Mouse (Mus musculus): ENCODE measurements around the gene Lemd2. TPM values are rescaled to one million over a fixed set of nuclear protein-coding genes. Genes with fewer than 3 reads are reported as not detected.

Gene Lemd2
- polyA plus RNA-seq, 1 experiment from 2014 or later = 10.1 TPM

GRCm38 (mm10) chr17:27218916-27219315 is 14.6 kb upstream of the Lemd2 start:
- ATAC-seq = no peak
- Histone ChIP-seq H3K27me3 (replicated peaks; ENCODE audit: control insufficient read depth, insufficient read depth, low read length) (no peaks in the 10 kb centered on the region), H3K9me3 (ENCODE audit: control insufficient read depth) (no peaks in the 10 kb centered on the region), H3K4me2 (replicated peaks; ENCODE audit: low read depth) (no peak overlapping the region), H3K36me3 (ENCODE audit: control insufficient read depth, insufficient read depth) (no peaks in the 10 kb centered on the region), H3K4me3 (ENCODE audit: low read depth, low read length) (no peak overlapping the region), H3K4me1 (replicated peaks; ENCODE audit: control insufficient read depth, insufficient read depth, low read length) (no peaks in the 10 kb centered on the region), H3K27ac (ENCODE audit: low read depth, low read length) (no peak overlapping the region), H3K9ac (ENCODE audit: low read depth, low read length) (no peak overlapping the region)
- no peak for TF ChIP-seq CTCF (IDR thresholded peaks at IDR 0.05; ENCODE audit: low read depth)
- WGBS = 62% methylated on average over 6 of the region's 6 CpGs

- TF ChIP-seq CTCF (IDR thresholded peaks at IDR 0.05; ENCODE audit: low read depth) = no peak
- no peak for ATAC-seq
- Histone ChIP-seq H3K9me3 (ENCODE audit: control insufficient read depth) (no peaks in the 10 kb centered on the region), H3K4me1 (replicated peaks; ENCODE audit: control insufficient read depth, insufficient read depth, low read length) (no peaks in the 10 kb centered on the region), H3K4me2 (replicated peaks; ENCODE audit: low read depth) (no peak overlapping the region), H3K9ac (ENCODE audit: low read depth, low read length) (no peak overlapping the region), H3K27me3 (replicated peaks; ENCODE audit: control insufficient read depth, insufficient read depth, low read length) (no peaks in the 10 kb centered on the region), H3K4me3 (ENCODE audit: low read depth, low read length) (no peak overlapping the region), H3K36me3 (ENCODE audit: control insufficient read depth, insufficient read depth) (no peaks in the 10 kb centered on the region), H3K27ac (ENCODE audit: low read depth, low read length) (no peak overlapping the region)
- WGBS = 68% methylated on average over 5 of the region's 8 CpGs
These were observed 14.1 kb upstream of the Lemd2 start for GRCm38 (mm10) chr17:27218364-27218763.

GRCm38 (mm10) chr17:27212768-27213525 is 8.7 kb upstream of the Lemd2 start:
- no peak overlapping the region for H3K4me3 ChIP-seq (ENCODE audit: low read depth, low read length)
- H3K9ac ChIP-seq (ENCODE audit: low read depth, low read length) = no peak overlapping the region
- no peak overlapping the region for H3K27ac ChIP-seq (ENCODE audit: low read depth, low read length)
- H3K4me1 ChIP-seq (replicated peaks; ENCODE audit: control insufficient read depth, insufficient read depth, low read length) = no peaks in the 10 kb centered on the region
- WGBS = 15% methylated on average over 11 of the region's 11 CpGs
- H3K4me2 ChIP-seq (replicated peaks; ENCODE audit: low read depth) = no peak overlapping the region
- H3K9me3 ChIP-seq (ENCODE audit: control insufficient read depth) = no peaks in the 10 kb centered on the region
- no peaks in the 10 kb centered on the region for H3K36me3 ChIP-seq (ENCODE audit: control insufficient read depth, insufficient read depth)
- ATAC-seq = peak; percentile 64
- TF ChIP-seq CTCF (IDR thresholded peaks at IDR 0.05; ENCODE audit: low read depth) = peak; percentile 71
- no peaks in the 10 kb centered on the region for H3K27me3 ChIP-seq (replicated peaks; ENCODE audit: control insufficient read depth, insufficient read depth, low read length)

GRCm38 (mm10) chr17:27212006-27212405 is 7.7 kb upstream of the Lemd2 start:
- Histone ChIP-seq H3K27ac (ENCODE audit: low read depth, low read length) (no peak overlapping the region), H3K36me3 (ENCODE audit: control insufficient read depth, insufficient read depth) (no peaks in the 10 kb centered on the region), H3K9ac (ENCODE audit: low read depth, low read length) (no peak overlapping the region), H3K4me2 (replicated peaks; ENCODE audit: low read depth) (no peak overlapping the region), H3K4me1 (replicated peaks; ENCODE audit: control insufficient read depth, insufficient read depth, low read length) (no peaks in the 10 kb centered on the region), H3K4me3 (ENCODE audit: low read depth, low read length) (no peak overlapping the region), H3K27me3 (replicated peaks; ENCODE audit: control insufficient read depth, insufficient read depth, low read length) (no peaks in the 10 kb centered on the region), H3K9me3 (ENCODE audit: control insufficient read depth) (no peaks in the 10 kb centered on the region)
- no peak for TF ChIP-seq CTCF (IDR thresholded peaks at IDR 0.05; ENCODE audit: low read depth)
- 37% methylated on average over 6 of the region's 6 CpGs for WGBS
- no peak for ATAC-seq

- ATAC-seq = peak; percentile 42; the same call in 1 of the 2 replicates
These were observed 2.9 kb upstream of the Lemd2 start for GRCm38 (mm10) chr17:27207113-27207707.

GRCm38 (mm10) chr17:27203358-27204074 is 753 bp downstream of the Lemd2 start:
- Histone ChIP-seq H3K9me3 (ENCODE audit: control insufficient read depth) (no peaks in the 10 kb centered on the region), H3K4me1 (replicated peaks; ENCODE audit: control insufficient read depth, insufficient read depth, low read length) (0 out of 2 replicates have a peak, but pooled peaks cover 2% of the 10 kb centered on the region), H3K4me2 (replicated peaks; ENCODE audit: low read depth) (peak overlapping the region; percentile 91), H3K4me3 (ENCODE audit: low read depth, low read length) (peak overlapping the region; percentile 89), H3K27ac (ENCODE audit: low read depth, low read length) (peak overlapping the region; percentile 95), H3K9ac (ENCODE audit: low read depth, low read length) (peak overlapping the region; percentile 96), H3K27me3 (replicated peaks; ENCODE audit: control insufficient read depth, insufficient read depth, low read length) (no peaks in the 10 kb centered on the region), H3K36me3 (ENCODE audit: control insufficient read depth, insufficient read depth) (peaks cover 27% of the 10 kb centered on the region)
- 1% methylated on average over 66 of the region's 74 CpGs for WGBS
- no peak for TF ChIP-seq CTCF (IDR thresholded peaks at IDR 0.05; ENCODE audit: low read depth)
- peak; percentile 67 for ATAC-seq

More at GRCm38 (mm10) chr17:27207113-27207707, 2.9 kb upstream of the Lemd2 start:
- 21% methylated on average over 11 of the region's 11 CpGs for WGBS
- no peak overlapping the region for H3K4me3 ChIP-seq (ENCODE audit: low read depth, low read length)
- H3K36me3 ChIP-seq (ENCODE audit: control insufficient read depth, insufficient read depth) = no peaks in the 10 kb centered on the region
- 0 out of 2 replicates have a peak, but pooled peaks have one; percentile 20 for TF ChIP-seq CTCF (IDR thresholded peaks at IDR 0.05; ENCODE audit: low read depth)
- H3K9ac ChIP-seq (ENCODE audit: low read depth, low read length) = no peak overlapping the region
- no peaks in the 10 kb centered on the region for H3K9me3 ChIP-seq (ENCODE audit: control insufficient read depth)
- H3K4me1 ChIP-seq (replicated peaks; ENCODE audit: control insufficient read depth, insufficient read depth, low read length) = 0 out of 2 replicates have a peak, but pooled peaks cover 2% of the 10 kb centered on the region
- no peak overlapping the region; the same call in 1 of the 2 replicates for H3K4me2 ChIP-seq (replicated peaks; ENCODE audit: low read depth)
- no peaks in the 10 kb centered on the region for H3K27me3 ChIP-seq (replicated peaks; ENCODE audit: control insufficient read depth, insufficient read depth, low read length)
- H3K27ac ChIP-seq (ENCODE audit: low read depth, low read length) = no peak overlapping the region

Measured in intestine, postnatal 0 days (tissue).